Mouse (Mus musculus): ENCODE results near the gene Hpcal4.

The Hpcal4 gene

GRCm38 (mm10) chr4:123237386-123238266 is 54.6 kb downstream of the Hpcal4 start:
- no peak for DNase-seq (ENCODE audit: low read depth, low spot score)

DNA sequence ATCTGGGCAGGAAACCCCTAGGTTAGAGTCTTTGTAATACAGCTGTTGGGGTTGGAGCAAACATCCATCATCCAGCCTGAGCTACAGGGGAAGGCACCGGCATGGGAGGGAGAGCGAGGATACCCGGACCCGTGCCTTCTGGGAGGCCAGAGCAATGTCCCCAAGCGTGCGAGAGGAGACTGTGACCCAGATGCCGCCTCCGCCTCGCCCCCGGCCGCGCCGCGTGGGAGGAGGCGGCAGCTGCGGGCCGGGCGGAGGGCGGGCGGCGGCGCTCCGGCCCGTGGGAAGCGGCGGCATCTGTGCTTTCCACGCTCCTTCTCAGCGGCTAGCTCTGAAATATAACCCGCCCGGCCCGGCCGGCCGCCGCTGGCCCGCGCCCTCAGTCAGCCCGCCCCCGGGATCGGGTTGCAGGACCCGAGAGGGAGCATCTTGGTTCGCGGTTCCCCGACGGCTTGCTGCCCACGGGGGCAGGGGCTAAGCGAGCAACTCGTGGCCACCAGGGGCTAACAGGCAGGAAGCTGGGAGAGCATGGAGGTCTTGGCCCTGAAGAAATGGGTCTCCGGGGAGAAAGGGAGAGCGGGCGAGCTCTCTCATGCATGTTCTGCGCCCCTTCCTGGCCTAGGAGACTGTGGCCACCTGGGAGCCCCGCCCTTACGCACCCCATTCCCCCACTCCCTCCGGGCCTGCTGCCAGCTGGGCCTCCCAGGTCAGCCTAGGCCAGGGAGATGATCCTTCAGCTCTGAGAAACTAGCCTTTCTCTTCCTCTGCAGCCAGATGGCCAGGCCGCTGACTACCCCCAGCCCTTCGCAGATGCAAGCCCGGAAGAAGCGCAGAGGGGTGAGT is 56.6 kb downstream of the Hpcal4 start:
- no peak for DNase-seq (ENCODE audit: low read depth, low spot score)
